Mouse (Mus musculus) heart, adult 2 months (tissue): ENCODE measurements around the gene Camsap2. TPM values are rescaled to one million over a fixed set of nuclear protein-coding genes. Genes with fewer than 3 reads are reported as not detected.

ENCODE experiments used
- DNase-seq, 2 experiments: peaks; one replicate each; pipeline ENCODE4 v3.0.0; 2021
- H3K27ac ChIP-seq: fragments of 200-600 bp; 2 replicates; pipeline ENCODE4 v1.8.1; 2022
- H3K27me3 ChIP-seq: fragments of 200-500 bp; 2 replicates; pipeline ENCODE4 v1.6.1; 2012; ENCODE audit warnings: mild to moderate bottlenecking, low read length, inconsistent platforms, mixed read lengths; ENCODE audit not compliant: control insufficient read depth, insufficient read depth
- H3K36me3 ChIP-seq: fragments of 200-500 bp; 2 replicates; pipeline ENCODE4 v1.6.1; 2012; ENCODE audit warnings: low read length, inconsistent platforms; ENCODE audit not compliant: control insufficient read depth, insufficient read depth
- H3K4me1 ChIP-seq: fragments of 200-500 bp; 2 replicates; pipeline ENCODE4 v1.6.1; 2011; ENCODE audit warnings: low read length; ENCODE audit not compliant: control insufficient read depth, insufficient read depth
- H3K4me3 ChIP-seq: fragments of 200-600 bp; 2 replicates; pipeline ENCODE4 v1.8.1; 2022
- H3K79me2 ChIP-seq: fragments of 200-500 bp; replicated peaks from 2 replicates; pipeline ENCODE4 v1.6.1; 2012; ENCODE audit warnings: mild to moderate bottlenecking, inconsistent platforms, low read length, moderate library complexity, mixed read lengths; ENCODE audit not compliant: control insufficient read depth, insufficient read depth
- H3K9ac ChIP-seq: fragments of 200-500 bp; 2 replicates; pipeline ENCODE4 v1.6.1; 2012; ENCODE audit warnings: low read depth, mild to moderate bottlenecking, control low read depth, inconsistent platforms, low read length, mixed read lengths
- CTCF ChIP-seq: fragments of 200-600 bp; IDR thresholded peaks from 2 replicates; pipeline ENCODE4 v1.8.1; 2022; ENCODE audit warnings: antibody characterized with exemption, mild to moderate bottlenecking, moderate library complexity
- EP300 ChIP-seq: fragments of 200-500 bp; IDR thresholded peaks from 2 replicates; pipeline ENCODE4 v1.6.1; 2011; ENCODE audit warnings: low read depth, low read length, control low read depth; ENCODE audit not compliant: insufficient read depth
- POLR2A ChIP-seq: fragments of 200-500 bp; IDR thresholded peaks from 2 replicates; pipeline ENCODE4 v1.6.1; 2011; ENCODE audit warnings: mild to moderate bottlenecking, low read depth, low read length, control low read depth; ENCODE audit not compliant: insufficient read depth
- WGBS: fragments of 180-500 bp; shearing (Covaris S2); methylation state at CpG from one replicate; pipeline ENCODE4 v1.1.7; 2018; 5-methylcytosine and 5-hydroxymethylcytosine counted together
- intact Hi-C: fragments of 180-260 bp; cut with DNase I; formaldehyde crosslinking; loops from one replicate; pipeline ENCODE4 v1.15.1; 2025
- polyA plus RNA-seq: library from polyadenylated mRNA; depleted of rRNA; stranded (reverse); fragments of >200 nt; gene quantifications from 2 replicates; pipeline ENCODE4 v1.2.3, GENCODE M21; 2012
- total RNA-seq, 2 experiments: library from RNA; stranded (reverse); gene quantifications; 2 replicates each; pipeline ENCODE4 v1.2.3; 2021

Gene Camsap2
- total and polyA plus RNA-seq, 3 experiments, result 4.3 to 21.3 (median 21.2) TPM

GRCm38 (mm10) chr1:136255657-136256056 is 90.2 kb downstream of the Camsap2 start:
- H3K4me1 ChIP-seq, result peaks cover 2% of the 10 kb centered on the region; the same call in 1 of the 2 replicates
- intact Hi-C loops, result no loop called here
- no peak for DNase-seq
- TF ChIP-seq EP300 (no peak), CTCF (no peak), POLR2A (no peak)
- H3K79me2 ChIP-seq, result no peaks in the 10 kb centered on the region
- H3K9ac ChIP-seq, result no peak overlapping the region
- no peak overlapping the region for H3K4me3 ChIP-seq
- H3K36me3 ChIP-seq, result no peaks in the 10 kb centered on the region
- H3K27me3 ChIP-seq, result peaks cover 7% of the 10 kb centered on the region
- 53% methylated on average over 8 of the region's 8 CpGs for WGBS
- H3K27ac ChIP-seq, result no peak overlapping the region

- Histone ChIP-seq H3K9ac (no peak overlapping the region), H3K4me3 (no peak overlapping the region), H3K36me3 (no peaks in the 10 kb centered on the region), H3K27ac (no peak overlapping the region), H3K79me2 (no peaks in the 10 kb centered on the region), H3K27me3 (peaks cover 5% of the 10 kb centered on the region; the same call in 1 of the 2 replicates), H3K4me1 (no peaks in the 10 kb centered on the region)
- TF ChIP-seq POLR2A (no peak), EP300 (no peak), CTCF (no peak)
- intact Hi-C loops, result no loop called here
- WGBS, result 34% methylated on average over 6 of the region's 6 CpGs
- DNase-seq, result no peak
Observed at GRCm38 (mm10) chr1:136255174-136255573, 90.7 kb downstream of the Camsap2 start.

GRCm38 (mm10) chr1:136254503-136255065 is 91.3 kb downstream of the Camsap2 start:
- intact Hi-C loops, result no loop called here
- H3K36me3 ChIP-seq, result no peaks in the 10 kb centered on the region
- H3K9ac ChIP-seq, result no peak overlapping the region
- H3K27me3 ChIP-seq, result peaks cover 3% of the 10 kb centered on the region; the same call in 1 of the 2 replicates
- no peak overlapping the region for H3K4me3 ChIP-seq
- WGBS, result 76% methylated on average over 10 of the region's 10 CpGs
- DNase-seq, result no peak
- H3K79me2 ChIP-seq, result no peaks in the 10 kb centered on the region
- H3K4me1 ChIP-seq, result no peaks in the 10 kb centered on the region
- no peak overlapping the region for H3K27ac ChIP-seq
- no peak for TF ChIP-seq CTCF
- TF ChIP-seq EP300, result no peak
- TF ChIP-seq POLR2A, result no peak

- WGBS, result 33% methylated on average over 2 of the region's 2 CpGs
- intact Hi-C loops, result no loop called here
- no peak overlapping the region for H3K27ac ChIP-seq
Observed at GRCm38 (mm10) chr1:136253472-136253871, 92.4 kb downstream of the Camsap2 start.

GRCm38 (mm10) chr1:136249662-136250061 is 96.2 kb downstream of the Camsap2 start:
- H3K27me3 ChIP-seq, result no peaks in the 10 kb centered on the region
- DNase-seq, result no peak
- no peak overlapping the region for H3K27ac ChIP-seq
- no peak overlapping the region for H3K9ac ChIP-seq
- no peaks in the 10 kb centered on the region for H3K79me2 ChIP-seq
- H3K36me3 ChIP-seq, result no peaks in the 10 kb centered on the region
- intact Hi-C loops, result no loop called here
- WGBS, result 60% methylated on average over 5 of the region's 5 CpGs
- H3K4me1 ChIP-seq, result no peaks in the 10 kb centered on the region
- TF ChIP-seq CTCF (no peak), POLR2A (no peak)
- H3K4me3 ChIP-seq, result no peak overlapping the region

More at GRCm38 (mm10) chr1:136253472-136253871, 92.4 kb downstream of the Camsap2 start:
- DNase-seq, result no peak
- Histone ChIP-seq H3K4me1 (no peaks in the 10 kb centered on the region), H3K79me2 (no peaks in the 10 kb centered on the region), H3K36me3 (no peaks in the 10 kb centered on the region), H3K9ac (no peak overlapping the region), H3K4me3 (no peak overlapping the region), H3K27me3 (no peaks in the 10 kb centered on the region)
- TF ChIP-seq CTCF, result no peak
- TF ChIP-seq POLR2A, result no peak
- TF ChIP-seq EP300, result no peak

GRCm38 (mm10) chr1:136247393-136247792 is 98.5 kb downstream of the Camsap2 start:
- Histone ChIP-seq H3K36me3 (no peaks in the 10 kb centered on the region), H3K79me2 (no peaks in the 10 kb centered on the region), H3K9ac (no peak overlapping the region), H3K27me3 (no peaks in the 10 kb centered on the region), H3K4me3 (no peak overlapping the region), H3K4me1 (no peaks in the 10 kb centered on the region), H3K27ac (no peak overlapping the region)
- WGBS, result 81% methylated on average over 5 of the region's 5 CpGs
- TF ChIP-seq EP300, result no peak
- TF ChIP-seq CTCF, result no peak
- TF ChIP-seq POLR2A, result no peak
- DNase-seq, result no peak
- intact Hi-C loops, result no loop called here
